Mouse (Mus musculus): ENCODE results near the gene Slc25a12.

Slc25a12 gene

GRCm38 (mm10) chr2:71349511-71349910, 18.0 kb downstream of the Slc25a12 start:
- DNase-seq: no peak

- no peak for DNase-seq
These were observed 19.6 kb downstream of the Slc25a12 start for GRCm38 (mm10) chr2:71347732-71348490.

- DNase-seq: no peak
These were observed 20.4 kb downstream of the Slc25a12 start for GRCm38 (mm10) chr2:71347160-71347559.

- no peak for DNase-seq
These were observed 23.5 kb downstream of the Slc25a12 start for GRCm38 (mm10) chr2:71343884-71344640.

- no peak for DNase-seq
These were observed 27.4 kb downstream of the Slc25a12 start for GRCm38 (mm10) chr2:71340126-71340525.

- DNase-seq: no peak
These were observed 29.3 kb downstream of the Slc25a12 start for GRCm38 (mm10) chr2:71338145-71338796.

GRCm38 (mm10) chr2:71336631-71337030, 30.9 kb downstream of the Slc25a12 start:
- DNase-seq: no peak

GRCm38 (mm10) chr2:71336209-71336608, 31.3 kb downstream of the Slc25a12 start:
- no peak for DNase-seq

GRCm38 (mm10) chr2:71333986-71334822, 33.3 kb downstream of the Slc25a12 start:
- DNase-seq: no peak

GRCm38 (mm10) chr2:71329761-71330160, 37.8 kb downstream of the Slc25a12 start:
- no peak for DNase-seq

GRCm38 (mm10) chr2:71328391-71329160, 39.0 kb downstream of the Slc25a12 start:
- no peak for DNase-seq

GRCm38 (mm10) chr2:71327715-71328114, 39.8 kb downstream of the Slc25a12 start:
- no peak for DNase-seq

- DNase-seq: no peak
These were observed 40.6 kb downstream of the Slc25a12 start for GRCm38 (mm10) chr2:71326766-71327464.

- no peak for DNase-seq
These were observed 43.7 kb downstream of the Slc25a12 start for GRCm38 (mm10) chr2:71323886-71324285.

GRCm38 (mm10) chr2:71321486-71321885, 46.1 kb downstream of the Slc25a12 start:
- no peak for DNase-seq

GRCm38 (mm10) chr2:71316116-71316789, 51.3 kb downstream of the Slc25a12 start:
- DNase-seq: no peak

GRCm38 (mm10) chr2:71315022-71315421, 52.5 kb downstream of the Slc25a12 start:
- DNase-seq: no peak

GRCm38 (mm10) chr2:71314080-71314479, 53.5 kb downstream of the Slc25a12 start:
- no peak for DNase-seq

GRCm38 (mm10) chr2:71312067-71312466, 55.5 kb downstream of the Slc25a12 start:
- DNase-seq: no peak

GRCm38 (mm10) chr2:71309726-71310125, 57.8 kb downstream of the Slc25a12 start:
- no peak for DNase-seq

- no peak for DNase-seq
These were observed 61.2 kb downstream of the Slc25a12 start for GRCm38 (mm10) chr2:71306357-71306756.
